Mouse (Mus musculus) E14TG2a.4 (cell line): ENCODE results near the gene Hectd4.

Source experiments
- CTCF ChIP-seq: conservative IDR thresholded peaks from 2 replicates; pipeline ENCODE4 v1.5.1; 2014; ENCODE audit warnings: low read length
- NANOG ChIP-seq: IDR thresholded peaks from 2 replicates; pipeline ENCODE4 v1.6.1; 2014; ENCODE audit warnings: borderline replicate concordance, low read length, mixed read lengths

DNA sequence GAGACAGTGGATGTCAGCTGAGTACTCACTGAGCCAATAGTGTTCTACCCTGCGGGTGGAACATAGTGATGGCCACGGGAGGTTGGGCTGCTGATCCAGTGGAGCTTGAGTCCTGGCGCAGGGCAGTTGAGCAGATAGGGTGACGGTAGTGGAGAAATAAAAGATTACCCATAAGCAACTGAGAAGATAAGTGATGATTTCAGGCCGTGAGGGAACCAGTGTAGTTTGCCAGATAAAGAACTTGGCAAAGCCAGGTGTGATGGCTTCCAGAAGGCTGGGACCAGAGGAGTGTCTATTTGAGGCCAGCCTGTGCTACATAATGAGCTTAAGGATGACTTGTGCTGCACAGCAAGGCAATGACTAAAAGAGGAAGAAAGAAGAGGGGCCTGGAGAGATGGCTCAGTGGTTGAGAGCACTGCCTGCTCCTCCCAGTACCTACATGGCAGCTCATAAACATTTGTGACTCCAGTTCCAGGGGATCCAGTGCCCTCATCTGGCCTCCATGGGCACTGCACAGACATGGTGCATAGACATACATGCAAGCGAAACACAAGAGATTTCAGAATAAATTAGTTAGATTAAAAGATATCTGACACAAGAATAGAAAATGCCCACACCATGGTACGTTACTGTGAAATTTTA, 46.8 kb downstream of the Hectd4 start:
- TF ChIP-seq CTCF: peak; percentile 32
- TF ChIP-seq NANOG: no peak
